Mouse (Mus musculus): ENCODE data around the gene Ucn2. TPM values are rescaled to one million over a fixed set of nuclear protein-coding genes. Genes with fewer than 3 reads are reported as not detected.

Ucn2 gene
- polyA plus RNA-seq, 1 experiment = 1.3 TPM

- no peaks in the 10 kb centered on the region for H3K27me3 ChIP-seq (ENCODE audit: control insufficient read depth, insufficient read depth, low read length)
- TF ChIP-seq CTCF (IDR thresholded peaks at IDR 0.05; ENCODE audit: borderline replicate concordance, control insufficient read depth, extremely low read depth, insufficient read depth, low read length, poor library complexity) (no peak), POLR2A (IDR thresholded peaks at IDR 0.05; ENCODE audit: control insufficient read depth, extremely low read depth, insufficient read depth, low read length, poor library complexity) (no peak)
- no peak for DNase-seq
- WGBS = 97% methylated on average over 8 of the region's 8 CpGs
- H3K27ac ChIP-seq (ENCODE audit: control insufficient read depth, insufficient read depth, low read length) = no peak overlapping the region
- peaks cover 3% of the 10 kb centered on the region; the same call in 1 of the 2 replicates for H3K4me1 ChIP-seq (replicated peaks; ENCODE audit: control insufficient read depth, insufficient read depth, low read length)
- no peak overlapping the region for H3K4me3 ChIP-seq (ENCODE audit: control insufficient read depth, insufficient read depth, low read length)
- H3K36me3 ChIP-seq (ENCODE audit: control insufficient read depth, insufficient read depth, low read length) = no peaks in the 10 kb centered on the region
These were observed 45.9 kb downstream of the Ucn2 start for GRCm38 (mm10) chr9:109031686-109032085.

- H3K36me3 ChIP-seq (ENCODE audit: control insufficient read depth, insufficient read depth, low read length) = no peaks in the 10 kb centered on the region
- TF ChIP-seq CTCF (IDR thresholded peaks at IDR 0.05; ENCODE audit: borderline replicate concordance, control insufficient read depth, extremely low read depth, insufficient read depth, low read length, poor library complexity) (no peak), POLR2A (IDR thresholded peaks at IDR 0.05; ENCODE audit: control insufficient read depth, extremely low read depth, insufficient read depth, low read length, poor library complexity) (no peak)
- WGBS = 76% methylated on average over 6 of the region's 6 CpGs
These were observed 46.6 kb downstream of the Ucn2 start for GRCm38 (mm10) chr9:109032435-109032834.

More at GRCm38 (mm10) chr9:109032435-109032834, 46.6 kb downstream of the Ucn2 start:
- Histone ChIP-seq H3K4me3 (ENCODE audit: control insufficient read depth, insufficient read depth, low read length) (no peak overlapping the region), H3K27ac (ENCODE audit: control insufficient read depth, insufficient read depth, low read length) (no peak overlapping the region), H3K27me3 (ENCODE audit: control insufficient read depth, insufficient read depth, low read length) (no peaks in the 10 kb centered on the region), H3K4me1 (replicated peaks; ENCODE audit: control insufficient read depth, insufficient read depth, low read length) (peaks cover 3% of the 10 kb centered on the region; the same call in 1 of the 2 replicates)
- no peak for DNase-seq

Other genes with a start within 250 kb of the Ucn2 start
- 148 and 163 TPM in 2 replicates for gene Ip6k2, start 202.2 kb upstream of the Ucn2 start, polyA plus RNA-seq (2012; rRNA removed)
- 24.4 and 30.0 TPM in 2 replicates for gene Nckipsd, start 177.6 kb upstream of the Ucn2 start, polyA plus RNA-seq (2012; rRNA removed)
- 0.09 and 0.26 TPM in 2 replicates for gene Celsr3, start 159.7 kb upstream of the Ucn2 start, polyA plus RNA-seq (2012; rRNA removed)
- 29.4 and 38.2 TPM in 2 replicates for gene Slc26a6, start 132.7 kb upstream of the Ucn2 start, polyA plus RNA-seq (2012; rRNA removed)
- 0.47 and 0.75 TPM in 2 replicates for gene Tmem89, start 71.4 kb upstream of the Ucn2 start, polyA plus RNA-seq (2012; rRNA removed)
- 554 and 681 TPM in 2 replicates for gene Uqcrc1, start 49.4 kb upstream of the Ucn2 start, polyA plus RNA-seq (2012; rRNA removed)
- gene Col7a1, start 32.4 kb upstream of the Ucn2 start, polyA plus RNA-seq (2012; rRNA removed) = 5.1 and 7.9 TPM in 2 replicates
- gene Pfkfb4, start 5.8 kb downstream of the Ucn2 start, polyA plus RNA-seq (2012; rRNA removed) = 13.4 and 15.1 TPM in 2 replicates
- 2,502 and 2,648 TPM in 2 replicates for gene Shisa5, start 52.6 kb downstream of the Ucn2 start, polyA plus RNA-seq (2012; rRNA removed)
- gene Trex1, start 73.7 kb downstream of the Ucn2 start, polyA plus RNA-seq (2012; rRNA removed) = 210 and 228 TPM in 2 replicates
- gene Atrip, start 88.1 kb downstream of the Ucn2 start, polyA plus RNA-seq (2012; rRNA removed) = 37.9 and 39.9 TPM in 2 replicates
- gene Ccdc51, start 96.5 kb downstream of the Ucn2 start, polyA plus RNA-seq (2012; rRNA removed) = 11.7 and 11.9 TPM in 2 replicates
- 31.4 and 52.2 TPM in 2 replicates for gene Tma7, start 96.6 kb downstream of the Ucn2 start, polyA plus RNA-seq (2012; rRNA removed)
- 22.4 and 25.6 TPM in 2 replicates for gene Plxnb1, start 109.4 kb downstream of the Ucn2 start, polyA plus RNA-seq (2012; rRNA removed)
- not detected in 2 replicates for gene Fbxw21, start 176.0 kb downstream of the Ucn2 start, polyA plus RNA-seq (2012; rRNA removed)
- 0.07 TPM in 1 of 2 replicates, not detected in the other for gene Fbxw13, start 210.0 kb downstream of the Ucn2 start, polyA plus RNA-seq (2012; rRNA removed)
- gene Fbxw20, start 248.7 kb downstream of the Ucn2 start, polyA plus RNA-seq (2012; rRNA removed) = not detected in 2 replicates